ENCODE assay signal across 24 mouse cellular contexts in genomic region chr2:28742701-28743100, GRCm38 (mm10). TPM values are rescaled to one million over a fixed set of nuclear protein-coding genes. Genes with fewer than 3 reads are reported as not detected.
DNase-seq lines count a peak whose midpoint lies in the region; ATAC-seq lines count a peak whose summit lies in the region.
"Had no signal": no experiment of that assay in that cellular context is flagged by ENCODE, and none has a peak within 500 bp of the region (broad histone marks: within the 10 kb centered on the region; RNA-seq: fewer than 3 reads in every experiment).

No protein-coding gene starts in this region.

- peak overlapping the region; percentile 63 for H3K27ac ChIP-seq in midbrain, embryonic 14.5 days (replicated peaks; ENCODE audit: low read depth, low read length)
- no peak overlapping the region for H3K27ac ChIP-seq in midbrain, embryonic 10.5 days (replicated peaks)
- H3K27ac ChIP-seq: embryonic facial prominence, embryonic 15.5 days; forebrain, embryonic 15.5 days; heart, embryonic 13.5 days; kidney, embryonic 15.5 days; left cerebral cortex, adult 2 months; liver, embryonic 13.5 days; stomach, postnatal 0 days had no signal

- H3K36me3 ChIP-seq in midbrain, embryonic 14.5 days (ENCODE audit: control insufficient read depth, insufficient read depth, low read length), result no peaks in the 10 kb centered on the region
- no peaks in the 10 kb centered on the region for H3K36me3 ChIP-seq in midbrain, embryonic 10.5 days
- H3K36me3 ChIP-seq: embryonic facial prominence, embryonic 15.5 days; forebrain, embryonic 15.5 days; heart, embryonic 13.5 days; kidney, embryonic 15.5 days; liver, embryonic 13.5 days had no signal

- no peaks in the 10 kb centered on the region for H3K9me3 ChIP-seq in midbrain, embryonic 14.5 days (ENCODE audit: control insufficient read depth, low read length)
- no peaks in the 10 kb centered on the region for H3K9me3 ChIP-seq in midbrain, embryonic 10.5 days (replicated peaks)
- H3K9me3 ChIP-seq: embryonic facial prominence, embryonic 15.5 days; forebrain, embryonic 15.5 days; heart, embryonic 13.5 days; kidney, embryonic 15.5 days; liver, embryonic 13.5 days had no signal

- peak; percentile 43 to 60 for DNase-seq in adrenal gland, adult (ENCODE audit: inconsistent age in 2 of 2, low spot score in 1 of 2)
- DNase-seq in adrenal gland, postnatal 4 days (ENCODE audit: low spot score in 2 of 2), result no peak
- no peak for DNase-seq in midbrain, embryonic 14.5 days
- no peak for DNase-seq in midbrain, embryonic 10.5 days (ENCODE audit: low spot score)
- peak; percentile 72 for DNase-seq in adrenal gland, postnatal 25 days
- no peak for DNase-seq in embryo, embryonic 10.5 days (ENCODE audit: low spot score)
- DNase-seq in frontal cortex, postnatal 36 days (ENCODE audit: low spot score in 2 of 2), result no peak
- DNase-seq: cerebellum, adult 9-10 months; gastrocnemius, postnatal 25 days; heart, adult 18-20 months; heart, postnatal 14 days; kidney, adult 11 months; liver, embryonic 13.5 days; lung, embryonic 14.5 days; right cerebral cortex, postnatal 14 days had no signal

- no peak overlapping the region for H3K4me3 ChIP-seq in midbrain, embryonic 14.5 days (replicated peaks; ENCODE audit: low read depth, low read length)
- no peak overlapping the region for H3K4me3 ChIP-seq in midbrain, embryonic 10.5 days
- H3K4me3 ChIP-seq: embryonic facial prominence, embryonic 15.5 days; forebrain, embryonic 15.5 days; heart, embryonic 13.5 days; kidney, embryonic 15.5 days; left cerebral cortex, adult 2 months; liver, embryonic 13.5 days had no signal

- WGBS in midbrain, embryonic 14.5 days, result 79% methylated on average over 8 of the region's 8 CpGs
- 82% methylated on average over 8 of the region's 8 CpGs for WGBS in midbrain, embryonic 10.5 days

- H3K4me2 ChIP-seq in midbrain, embryonic 14.5 days (ENCODE audit: low read length), result no peak overlapping the region
- H3K4me2 ChIP-seq: embryonic facial prominence, embryonic 15.5 days; forebrain, embryonic 15.5 days; heart, embryonic 13.5 days; kidney, embryonic 15.5 days; liver, embryonic 13.5 days; lung, embryonic 14.5 days had no signal

- no peak overlapping the region for H3K9ac ChIP-seq in midbrain, embryonic 14.5 days (replicated peaks; ENCODE audit: low read length)
- H3K9ac ChIP-seq: embryonic facial prominence, embryonic 15.5 days; forebrain, embryonic 15.5 days; heart, embryonic 13.5 days; kidney, embryonic 15.5 days; liver, embryonic 13.5 days; lung, embryonic 14.5 days had no signal

- H3K4me1 ChIP-seq in midbrain, embryonic 14.5 days (ENCODE audit: control insufficient read depth, insufficient read depth, low read length), result no peaks in the 10 kb centered on the region
- H3K4me1 ChIP-seq in midbrain, embryonic 10.5 days, result peaks cover 8% of the 10 kb centered on the region
- H3K4me1 ChIP-seq: heart, embryonic 13.5 days; liver, embryonic 13.5 days had no signal

- no peaks in the 10 kb centered on the region for H3K27me3 ChIP-seq in midbrain, embryonic 14.5 days (ENCODE audit: control insufficient read depth, insufficient read depth, low read length)
- H3K27me3 ChIP-seq in midbrain, embryonic 10.5 days (ENCODE audit: low read depth, poor library complexity, severe bottlenecking), result peaks cover 12% of the 10 kb centered on the region; the same call in 1 of the 2 replicates
- H3K27me3 ChIP-seq: embryonic facial prominence, embryonic 15.5 days had no signal

- no peak for ATAC-seq in midbrain, embryonic 14.5 days (ENCODE audit: low FRiP score, low TSS enrichment)
- ATAC-seq: CD4-positive, CD25-positive, alpha-beta regulatory T cell, adult 4 months; forebrain, embryonic 15.5 days had no signal

RNA-seq across cellular contexts. Expression of gene Ak8, which starts 42.7 kb away (rescaled TPM):
- total RNA-seq in adrenal gland, postnatal 4 days (2021), result under 1 TPM; 0.45 to 0.90 TPM
- polyA plus RNA-seq in midbrain, embryonic 14.5 days (2014; fragmentation: Nextera tagmentation; extraction: Ambion mirVana), result 3.0 and 4.3 TPM in 2 replicates
- 0.61 and 0.72 TPM in 2 replicates for polyA plus RNA-seq in midbrain, embryonic 10.5 days (2016; fragmentation: Nextera tagmentation; extraction: Ambion mirVana)
- total RNA-seq in adrenal gland, postnatal 25 days (2021), result not detected in 2 replicates
- total RNA-seq: heart, adult 18-20 months had no signal
- polyA plus RNA-seq: CD4-positive, CD25-positive, alpha-beta regulatory T cell, adult 4 months had no signal

RNA-seq across cellular contexts. Expression of gene Spaca9, which starts 43.2 kb away (rescaled TPM):
- total RNA-seq in adrenal gland, postnatal 4 days (2021), result 1 to 10 TPM; 1.2 to 2.0 TPM
- 1.1 and 1.6 TPM in 2 replicates for polyA plus RNA-seq in midbrain, embryonic 14.5 days (2014; fragmentation: Nextera tagmentation; extraction: Ambion mirVana)
- 1.7 and 3.2 TPM in 2 replicates for polyA plus RNA-seq in midbrain, embryonic 10.5 days (2016; fragmentation: Nextera tagmentation; extraction: Ambion mirVana)
- total RNA-seq in adrenal gland, postnatal 25 days (2021), result 1.5 TPM in 1 of 2 replicates, not detected in the other
- total RNA-seq: gastrocnemius, postnatal 25 days; heart, adult 18-20 months; left cerebral cortex, adult 2 months; left cerebral cortex, postnatal 36 days; neutrophil, adult 5-6 weeks had no signal
- polyA plus RNA-seq: CD4-positive, CD25-positive, alpha-beta regulatory T cell, adult 4 months had no signal

Comparison
In these comparisons a context has a peak if more than half of its experiments do, and no peak if none do; other contexts are left out.
1. DNase-seq: peak in adrenal gland, adult (2 of 2) and adrenal gland, postnatal 25 days (single experiment); none in adrenal gland, postnatal 4 days (0 of 2), midbrain, embryonic 14.5 days (single experiment), midbrain, embryonic 10.5 days (single experiment), embryo, embryonic 10.5 days (single experiment) and frontal cortex, postnatal 36 days (0 of 2).